Mouse (Mus musculus): ENCODE measurements at regions not wholly inside any gene's neighbourhood (a gene's known extent, or its start where the extent isn't known, plus 50 kb on each side); places are given as distances from the start of the nearest gene placed in this dataset.

GRCm38 (mm10) chr13:110450526-110450925, 55.7 kb downstream of the Plk2 start:
- ATAC-seq, result no peak
- no peaks in the 10 kb centered on the region for H3K4me1 ChIP-seq
- H3K9me3 ChIP-seq (replicated peaks), result no peaks in the 10 kb centered on the region
- no peak overlapping the region for H3K27ac ChIP-seq
- no peak overlapping the region for H3K9ac ChIP-seq
- no peaks in the 10 kb centered on the region for H3K36me3 ChIP-seq
- no peak overlapping the region for H3K4me2 ChIP-seq
- no peak overlapping the region for H3K4me3 ChIP-seq
- H3K27me3 ChIP-seq (replicated peaks), result no peaks in the 10 kb centered on the region
- 31% methylated on average over 1 of the region's 1 CpGs for WGBS (ENCODE audit: insufficient replicate concordance)

- no peaks in the 10 kb centered on the region for H3K27me3 ChIP-seq (replicated peaks)
- no peaks in the 10 kb centered on the region for H3K9me3 ChIP-seq (replicated peaks)
- H3K9ac ChIP-seq, result no peak overlapping the region
- 66% methylated on average over 6 of the region's 6 CpGs for WGBS (ENCODE audit: insufficient replicate concordance)
- no peak overlapping the region for H3K4me2 ChIP-seq
- no peak overlapping the region for H3K27ac ChIP-seq
- no peaks in the 10 kb centered on the region for H3K36me3 ChIP-seq
- H3K4me1 ChIP-seq, result no peaks in the 10 kb centered on the region
- no peak for ATAC-seq
- H3K4me3 ChIP-seq, result no peak overlapping the region
Observed at GRCm38 (mm10) chr13:110452009-110452525, 57.2 kb downstream of the Plk2 start.

- Histone ChIP-seq H3K36me3 (no peaks in the 10 kb centered on the region), H3K9me3 (replicated peaks) (no peaks in the 10 kb centered on the region), H3K4me1 (no peaks in the 10 kb centered on the region), H3K27me3 (replicated peaks) (no peaks in the 10 kb centered on the region), H3K4me3 (no peak overlapping the region), H3K4me2 (no peak overlapping the region), H3K9ac (no peak overlapping the region), H3K27ac (no peak overlapping the region)
- 64% methylated on average over 4 of the region's 4 CpGs for WGBS (ENCODE audit: insufficient replicate concordance)
- no peak for ATAC-seq
Observed at GRCm38 (mm10) chr13:110455085-110455484, 60.2 kb downstream of the Plk2 start.

- H3K9me3 ChIP-seq (replicated peaks), result no peaks in the 10 kb centered on the region
- no peak overlapping the region for H3K4me2 ChIP-seq
- WGBS (ENCODE audit: insufficient replicate concordance), result 61% methylated on average over 5 of the region's 5 CpGs
- H3K9ac ChIP-seq, result no peak overlapping the region
- no peaks in the 10 kb centered on the region for H3K4me1 ChIP-seq
- no peak for ATAC-seq
- no peak overlapping the region for H3K4me3 ChIP-seq
- H3K27ac ChIP-seq, result no peak overlapping the region
- no peaks in the 10 kb centered on the region for H3K27me3 ChIP-seq (replicated peaks)
- H3K36me3 ChIP-seq, result no peaks in the 10 kb centered on the region
Observed at GRCm38 (mm10) chr13:110455569-110456196, 60.8 kb downstream of the Plk2 start.

DNA sequence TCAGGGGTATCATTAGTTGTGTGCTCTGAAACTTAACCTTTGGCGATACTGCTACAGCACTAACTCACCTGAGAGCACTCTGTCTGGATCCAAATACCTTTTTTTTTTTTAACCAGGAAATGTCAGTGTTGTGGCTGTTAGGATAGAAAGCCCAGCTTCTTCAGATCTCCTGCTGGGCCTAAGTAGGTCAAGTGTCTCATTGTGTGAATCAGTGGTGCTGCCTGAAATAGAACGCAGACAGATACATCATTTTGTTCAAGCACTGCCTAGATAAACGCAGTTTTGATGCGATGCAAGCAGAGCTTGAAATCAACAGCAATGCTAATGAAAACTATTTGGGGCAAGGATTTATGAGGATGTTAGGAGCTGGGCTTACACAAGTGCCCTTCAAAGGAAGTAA, 63.9 kb downstream of the Plk2 start:
- Histone ChIP-seq H3K4me1 (no peaks in the 10 kb centered on the region), H3K9ac (no peak overlapping the region), H3K9me3 (replicated peaks) (no peaks in the 10 kb centered on the region), H3K27me3 (replicated peaks) (no peaks in the 10 kb centered on the region), H3K36me3 (no peaks in the 10 kb centered on the region), H3K4me2 (no peak overlapping the region), H3K27ac (no peak overlapping the region), H3K4me3 (no peak overlapping the region)
- no peak for ATAC-seq
- WGBS (ENCODE audit: insufficient replicate concordance), result 72% methylated on average over 4 of the region's 4 CpGs

GRCm38 (mm10) chr13:110461581-110461980, 66.7 kb downstream of the Plk2 start:
- no peaks in the 10 kb centered on the region for H3K9me3 ChIP-seq (replicated peaks)
- H3K4me1 ChIP-seq, result no peaks in the 10 kb centered on the region
- no peak overlapping the region for H3K4me3 ChIP-seq
- whole genome bisulfite sequencing (ENCODE audit: insufficient replicate concordance), result 62% methylated on average over 13 of the region's 13 CpGs
- H3K27me3 ChIP-seq (replicated peaks), result no peaks in the 10 kb centered on the region
- H3K36me3 ChIP-seq, result no peaks in the 10 kb centered on the region
- no peak overlapping the region for H3K4me2 ChIP-seq
- H3K9ac ChIP-seq, result no peak overlapping the region
- H3K27ac ChIP-seq, result no peak overlapping the region
- ATAC-seq, result no peak

GRCm38 (mm10) chr13:110471526-110471925, 76.7 kb downstream of the Plk2 start:
- Histone ChIP-seq H3K9me3 (replicated peaks) (no peaks in the 10 kb centered on the region; the same call in 1 of the 2 replicates), H3K4me2 (no peak overlapping the region), H3K9ac (no peak overlapping the region), H3K4me1 (no peaks in the 10 kb centered on the region), H3K36me3 (no peaks in the 10 kb centered on the region), H3K27ac (no peak overlapping the region), H3K4me3 (no peak overlapping the region), H3K27me3 (replicated peaks) (no peaks in the 10 kb centered on the region)
- WGBS (ENCODE audit: insufficient replicate concordance), result 19% methylated on average over 4 of the region's 4 CpGs
- no peak for ATAC-seq

- H3K9ac ChIP-seq, result no peak overlapping the region
- no peaks in the 10 kb centered on the region for H3K27me3 ChIP-seq (replicated peaks)
- no peak overlapping the region for H3K4me2 ChIP-seq
- no peak for ATAC-seq
- H3K27ac ChIP-seq, result no peak overlapping the region
- no peaks in the 10 kb centered on the region for H3K36me3 ChIP-seq
- no peaks in the 10 kb centered on the region for H3K4me1 ChIP-seq
- H3K4me3 ChIP-seq, result no peak overlapping the region
- 36% methylated on average over 5 of the region's 5 CpGs for WGBS (ENCODE audit: insufficient replicate concordance)
- no peaks in the 10 kb centered on the region; the same call in 1 of the 2 replicates for H3K9me3 ChIP-seq (replicated peaks)
Observed at GRCm38 (mm10) chr13:110477709-110478108, 82.9 kb downstream of the Plk2 start.

GRCm38 (mm10) chr13:110484358-110484940, 89.6 kb downstream of the Plk2 start:
- Histone ChIP-seq H3K9me3 (replicated peaks) (no peaks in the 10 kb centered on the region), H3K27ac (no peak overlapping the region), H3K36me3 (no peaks in the 10 kb centered on the region), H3K4me1 (no peaks in the 10 kb centered on the region), H3K4me3 (no peak overlapping the region), H3K27me3 (replicated peaks) (no peaks in the 10 kb centered on the region), H3K4me2 (no peak overlapping the region), H3K9ac (no peak overlapping the region)
- no peak for ATAC-seq
- 75% methylated on average over 5 of the region's 6 CpGs for WGBS (ENCODE audit: insufficient replicate concordance)

DNA sequence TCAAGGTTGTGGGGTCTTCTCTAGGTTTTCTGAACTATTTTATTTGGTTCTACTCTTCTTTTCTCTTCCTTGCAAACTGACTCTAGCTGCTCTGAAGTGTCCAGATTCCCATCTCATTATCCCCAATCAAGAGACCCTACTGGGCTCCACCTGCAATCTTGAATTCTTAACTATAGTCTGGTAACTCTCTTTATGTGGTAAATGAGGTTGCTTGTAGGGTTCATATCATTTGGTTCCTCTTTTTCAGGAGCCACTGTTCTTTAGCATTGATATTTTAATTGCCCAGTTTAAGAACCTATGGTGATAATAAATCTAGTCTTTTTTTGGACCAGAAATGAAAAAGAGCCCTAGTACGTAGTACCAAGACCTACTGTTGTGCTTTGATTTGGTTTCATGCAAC, 90.7 kb downstream of the Plk2 start:
- no peaks in the 10 kb centered on the region for H3K4me1 ChIP-seq
- no peak overlapping the region for H3K4me2 ChIP-seq
- no peak overlapping the region for H3K4me3 ChIP-seq
- WGBS (ENCODE audit: insufficient replicate concordance), result 83% methylated on average over 1 of the region's 1 CpGs
- no peak overlapping the region for H3K9ac ChIP-seq
- H3K36me3 ChIP-seq, result no peaks in the 10 kb centered on the region
- H3K9me3 ChIP-seq (replicated peaks), result no peaks in the 10 kb centered on the region
- no peaks in the 10 kb centered on the region for H3K27me3 ChIP-seq (replicated peaks)
- ATAC-seq, result no peak
- H3K27ac ChIP-seq, result no peak overlapping the region

DNA sequence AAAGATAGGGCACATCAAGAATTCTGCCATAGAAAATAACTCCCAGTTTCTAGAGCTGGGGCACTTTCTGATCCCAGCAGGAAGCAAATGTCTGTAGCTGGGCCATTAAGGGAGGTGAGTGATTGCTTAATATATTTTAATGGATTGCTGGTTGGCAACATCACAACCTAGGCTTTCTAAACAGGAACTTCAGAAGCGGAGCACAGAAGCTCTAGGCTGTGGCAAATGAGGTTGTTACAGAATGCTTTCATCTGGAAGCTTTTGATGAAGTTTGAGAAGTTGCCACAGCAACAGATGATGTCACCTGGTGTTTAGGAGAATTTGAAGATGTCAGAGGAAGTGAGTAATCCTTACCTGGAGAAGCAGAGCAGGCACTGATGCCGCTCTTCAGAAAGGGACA, 95.3 kb downstream of the Plk2 start:
- ATAC-seq, result no peak
- Histone ChIP-seq H3K27me3 (replicated peaks) (no peaks in the 10 kb centered on the region), H3K4me2 (no peak overlapping the region), H3K36me3 (no peaks in the 10 kb centered on the region), H3K27ac (no peak overlapping the region), H3K9ac (no peak overlapping the region), H3K4me1 (no peaks in the 10 kb centered on the region), H3K9me3 (replicated peaks) (no peaks in the 10 kb centered on the region), H3K4me3 (no peak overlapping the region)
- WGBS (ENCODE audit: insufficient replicate concordance), result 63% methylated on average over 2 of the region's 2 CpGs

DNA sequence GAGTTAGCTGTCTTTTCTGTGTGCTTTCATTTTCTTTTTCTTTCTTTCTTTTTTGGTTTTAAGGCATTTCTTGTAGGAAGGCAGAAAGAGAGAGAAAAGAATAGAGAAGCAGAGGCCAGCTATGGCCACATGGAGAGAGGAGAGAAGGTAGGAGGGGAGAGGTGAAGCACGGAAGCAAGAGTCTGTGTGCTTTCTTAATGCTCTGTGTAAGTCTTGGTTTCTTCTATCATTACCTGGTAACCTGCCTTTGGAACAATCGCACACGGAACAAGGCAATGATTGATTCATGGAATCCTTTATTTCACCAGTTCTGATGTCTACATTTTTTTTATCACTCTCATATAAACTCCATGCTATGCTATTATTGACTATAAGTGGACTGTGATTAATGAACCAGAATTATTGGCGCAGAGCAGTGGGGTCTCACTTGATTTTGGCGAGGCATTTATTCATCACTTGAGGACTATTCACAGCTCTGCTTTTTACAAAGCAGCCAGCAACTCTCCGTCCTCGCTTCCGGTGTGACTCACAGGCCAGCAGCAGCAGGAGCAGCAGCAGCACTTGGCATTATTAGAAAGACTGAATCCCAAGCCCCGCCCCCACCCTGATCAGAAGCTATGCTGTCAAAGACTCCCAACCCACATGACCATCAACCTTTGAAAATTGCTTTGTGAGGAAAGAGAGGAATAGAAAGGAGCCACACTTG, 97.6 kb downstream of the Plk2 start:
- Histone ChIP-seq H3K9ac (no peak overlapping the region), H3K4me1 (no peaks in the 10 kb centered on the region), H3K36me3 (no peaks in the 10 kb centered on the region), H3K4me2 (no peak overlapping the region), H3K9me3 (replicated peaks) (no peaks in the 10 kb centered on the region), H3K27me3 (replicated peaks) (no peaks in the 10 kb centered on the region), H3K4me3 (no peak overlapping the region), H3K27ac (no peak overlapping the region)
- no peak for ATAC-seq
- WGBS (ENCODE audit: insufficient replicate concordance), result 54% methylated on average over 9 of the region's 9 CpGs
